ENCODE assay signal across 7 mouse cellular contexts in genomic region chr7:58770254-58770653, GRCm38 (mm10).
DNase-seq lines count a peak whose midpoint lies in the region; ATAC-seq and TF ChIP-seq lines count a peak whose summit lies in the region.

No protein-coding gene starts in this region.

- DNase-seq in kidney, adult 9 months, result peak; percentile 18
- DNase-seq in kidney, adult 18-20 months, result no peak
- no peak for DNase-seq in Patski (ENCODE audit: low read depth, low spot score)
- DNase-seq in c-Kit-positive CD71-negative TER-119-negative erythroid progenitor cells, embryonic 14.5 days (ENCODE audit: low read depth), result peak; percentile 14
- DNase-seq in kidney, postnatal 36 days, result peak; percentile 18 to 52
- peak; percentile 69 for DNase-seq in naive thymus-derived CD4-positive, alpha-beta T cell, adult 2 months (ENCODE audit: low read depth)
- no peak for DNase-seq in Muller cell, postnatal 12 days (ENCODE audit: inconsistent ontology term)

- POLR2A ChIA-PET in Patski (lab: Charles Lee), result no interaction called here

- in situ Hi-C loops in Patski (cut with MboI; ENCODE audit: low pct_unique_long_range_greater_than_20kb), result no loop called here

- ATAC-seq in Patski, result peak; percentile 80

- H3K27me3 ChIP-seq in Patski, result no peaks in the 10 kb centered on the region

- CTCF ChIA-PET in Patski (lab: Charles Lee), result interaction anchor here (0.6 to 1.9 kb wide), 10 partner anchors 9 to 185 kb away, joined by 3 to 8 read pairs (median 3); no protein-coding TSS in a partner anchor

- peak; percentile 69 for TF ChIP-seq CTCF in Patski (IDR thresholded peaks at IDR 0.05)

Comparison
In these comparisons a context has a peak if more than half of its experiments do, and no peak if none do; other contexts are left out.
1. DNase-seq: peak in kidney, adult 9 months (single experiment), c-Kit-positive CD71-negative TER-119-negative erythroid progenitor cells, embryonic 14.5 days (single experiment), kidney, postnatal 36 days (2 of 2) and naive thymus-derived CD4-positive, alpha-beta T cell, adult 2 months (single experiment); none in kidney, adult 18-20 months (single experiment), Patski (single experiment) and Muller cell, postnatal 12 days (single experiment).